Mouse (Mus musculus) adrenal gland, postnatal 36 days (tissue): ENCODE data around the gene Rxylt1. TPM values are rescaled to one million over a fixed set of nuclear protein-coding genes. Genes with fewer than 3 reads are reported as not detected.

Experiments used
- DNase-seq, 2 experiments: peaks; one replicate each; pipeline ENCODE4 v3.0.0; 2021; ENCODE audit warnings: mixed read lengths in 1 of 2
- total RNA-seq, 2 experiments: library from RNA; stranded (reverse); gene quantifications; 2 replicates each; pipeline ENCODE4 v1.2.3; 2021

Gene Rxylt1
- total RNA-seq, 2 experiments from 2014 or later, result 33.8 to 47.4 TPM

DNA sequence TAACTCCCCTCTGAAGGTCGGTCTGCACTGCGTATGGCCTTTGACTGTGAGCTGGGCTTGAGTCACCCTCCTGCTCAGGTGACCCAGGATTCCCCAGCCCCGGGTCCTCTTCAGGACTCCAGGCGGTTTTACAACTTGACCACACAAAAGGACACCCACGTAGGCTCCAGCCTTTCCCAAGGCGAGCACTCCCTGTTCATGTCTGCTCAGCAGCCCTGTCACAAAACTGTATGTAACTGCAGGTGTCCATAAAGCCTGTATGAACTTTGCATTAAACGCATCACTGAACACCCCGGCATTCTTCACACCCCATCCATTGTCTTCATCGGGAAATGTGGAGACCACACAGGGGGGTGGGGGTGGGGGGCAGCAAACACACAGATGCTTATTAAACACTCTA, 51.2 kb downstream of the Rxylt1 start:
- no peak for DNase-seq

DNA sequence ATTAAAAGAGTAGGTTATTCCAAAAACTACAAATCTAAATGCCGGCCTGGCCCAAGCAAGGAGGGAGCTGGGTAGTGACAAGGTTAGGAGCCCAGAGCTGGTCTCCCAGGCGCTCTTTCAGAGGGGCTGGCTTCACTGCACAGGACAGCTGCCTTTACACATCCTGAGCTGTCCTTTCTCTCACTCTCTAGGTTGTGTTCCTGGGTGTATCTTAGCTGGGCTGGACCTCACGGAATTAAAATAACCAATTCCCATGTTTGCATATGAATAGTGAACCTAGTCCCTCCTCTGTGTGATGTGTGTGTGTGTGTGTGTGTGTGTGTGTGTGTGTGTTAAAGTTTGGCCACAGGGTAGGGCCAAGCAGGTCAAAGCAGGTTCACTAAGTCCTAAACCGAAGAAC, 52.2 kb downstream of the Rxylt1 start:
- DNase-seq, result no peak

DNA sequence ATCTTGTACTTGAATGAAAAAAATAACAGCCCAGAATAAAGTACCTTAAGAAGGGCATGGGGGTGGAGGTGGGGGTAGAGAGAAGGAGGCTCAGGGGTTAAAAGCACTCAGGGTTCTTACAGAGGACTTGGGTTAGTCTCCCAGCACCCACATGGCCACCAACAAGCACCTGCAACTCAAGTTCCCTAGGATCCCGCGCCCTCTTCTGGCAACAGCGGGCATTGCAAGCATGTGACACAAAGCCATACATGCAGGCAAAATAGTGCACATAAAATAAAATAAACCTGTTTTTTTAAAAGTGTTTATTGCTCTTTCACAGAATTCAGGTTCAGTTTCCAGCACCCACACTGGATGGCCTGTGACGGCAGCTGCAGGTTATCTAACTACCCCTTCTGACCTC, 56.8 kb downstream of the Rxylt1 start:
- peak in 1 of 2 experiments; percentile 15 for DNase-seq

DNA sequence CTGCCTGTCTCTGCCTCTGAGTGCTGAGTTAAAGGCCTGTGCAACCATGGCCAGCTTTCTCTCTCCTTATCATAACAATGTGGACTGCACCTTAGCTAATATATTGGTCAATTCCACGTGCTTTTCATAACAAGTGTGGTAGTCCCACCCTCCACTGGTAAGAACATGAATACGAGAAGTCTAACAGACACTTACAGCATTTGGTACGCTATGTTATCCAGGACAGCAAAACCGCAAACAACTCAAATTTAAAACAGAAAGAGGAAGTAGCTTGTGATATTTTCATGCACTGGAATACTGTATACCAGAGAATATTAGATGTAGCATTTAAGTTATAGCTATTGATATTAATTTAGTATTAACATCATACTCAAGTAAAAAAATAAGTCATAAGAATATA, 57.6 kb downstream of the Rxylt1 start:
- DNase-seq, result no peak

DNA sequence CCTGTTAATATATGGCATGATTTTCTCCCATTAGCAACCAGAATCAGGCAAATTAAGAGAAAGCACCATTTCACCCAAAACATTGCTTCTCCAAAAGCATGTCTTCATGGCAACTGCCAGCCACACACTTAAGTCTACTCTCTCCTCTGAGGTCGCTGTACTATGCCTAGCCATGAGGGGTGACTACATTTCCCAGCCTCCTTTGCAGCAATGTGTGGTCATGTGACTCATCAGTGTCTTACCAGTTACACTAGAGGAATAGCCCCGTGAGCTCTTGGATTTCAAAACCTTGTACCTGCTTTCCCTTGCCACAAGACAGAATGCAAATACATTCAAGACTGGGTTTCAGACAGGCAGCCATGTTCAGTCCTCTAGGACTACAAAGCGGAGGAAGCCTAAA, 58.6 kb downstream of the Rxylt1 start:
- peak in 1 of 2 experiments; percentile 19 for DNase-seq

DNA sequence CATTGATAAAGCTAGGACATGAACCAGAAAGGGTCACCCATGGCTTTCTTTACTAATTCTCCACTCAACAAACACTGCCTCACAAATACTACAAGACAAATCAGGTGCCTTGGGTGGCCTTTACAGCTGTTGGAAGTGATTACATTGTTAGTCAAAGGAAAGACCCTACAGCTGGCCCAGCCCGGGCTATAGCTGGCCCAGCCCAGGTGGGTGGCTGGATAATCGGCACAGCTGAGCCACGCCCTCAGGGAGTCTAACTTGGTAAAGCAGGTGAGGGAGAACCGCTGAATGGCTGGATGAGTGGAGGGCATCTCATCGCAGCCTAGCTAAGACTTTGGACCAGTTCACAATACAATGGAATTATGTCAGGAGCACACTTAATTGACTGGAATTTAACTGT, 63.9 kb downstream of the Rxylt1 start:
- no peak for DNase-seq

DNA sequence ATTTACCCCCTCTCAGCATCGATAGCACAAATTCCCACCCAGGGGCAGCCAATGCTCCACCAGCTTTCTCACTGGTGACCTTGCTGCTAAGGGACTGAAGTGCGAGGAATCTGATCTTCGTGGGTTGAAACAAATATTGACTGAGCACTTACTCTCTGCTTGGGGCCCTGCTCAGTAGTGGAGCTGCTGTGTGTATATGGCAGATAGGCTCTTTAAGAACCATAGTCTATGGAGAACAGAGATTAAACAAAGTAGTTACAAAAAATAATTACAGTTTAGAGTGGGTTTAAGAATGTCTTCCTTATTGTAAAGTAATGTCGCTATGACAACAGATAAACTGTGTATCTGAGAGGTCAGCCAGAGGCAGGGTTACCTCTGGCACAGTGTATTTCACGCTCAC, 66.8 kb downstream of the Rxylt1 start:
- no peak for DNase-seq

DNA sequence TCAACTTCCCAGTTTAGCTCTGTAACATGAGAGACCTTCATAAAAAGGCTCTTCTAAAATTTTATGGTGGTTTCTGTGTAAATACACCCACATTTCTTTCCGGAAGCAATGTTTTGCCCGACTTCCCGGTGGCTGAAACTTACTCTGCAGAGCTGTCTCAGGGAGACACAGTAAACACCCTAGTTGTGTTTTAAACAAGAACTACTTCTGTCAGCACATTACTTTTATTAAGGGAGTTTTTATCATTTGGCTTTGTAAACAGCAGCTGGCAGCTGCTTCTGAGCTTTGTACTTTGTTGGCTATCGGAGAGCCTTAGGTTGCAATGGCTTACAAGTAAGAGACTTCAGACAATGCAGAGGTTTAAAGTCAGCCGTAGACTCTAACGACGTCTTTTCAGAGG, 67.4 kb downstream of the Rxylt1 start:
- no peak for DNase-seq

Other genes starting within 250 kb of the Rxylt1 start
- gene Srgap1, start 50.1 kb downstream of the Rxylt1 start, total RNA-seq, result 1 to 10 TPM; 1.9 to 3.5 TPM